Mouse (Mus musculus): Measurements from ENCODE around the gene Hdac11. TPM values are rescaled to one million over a fixed set of nuclear protein-coding genes. Genes with fewer than 3 reads are reported as not detected.

Hdac11 gene
- polyA plus RNA-seq (2012; rRNA removed): 7.6 and 8.4 TPM in 2 replicates

GRCm38 (mm10) chr6:91156554-91157236, at the start of gene Hdac11:
Gene Hdac11 (plus strand): TSS chr6:91156665.

DNA sequence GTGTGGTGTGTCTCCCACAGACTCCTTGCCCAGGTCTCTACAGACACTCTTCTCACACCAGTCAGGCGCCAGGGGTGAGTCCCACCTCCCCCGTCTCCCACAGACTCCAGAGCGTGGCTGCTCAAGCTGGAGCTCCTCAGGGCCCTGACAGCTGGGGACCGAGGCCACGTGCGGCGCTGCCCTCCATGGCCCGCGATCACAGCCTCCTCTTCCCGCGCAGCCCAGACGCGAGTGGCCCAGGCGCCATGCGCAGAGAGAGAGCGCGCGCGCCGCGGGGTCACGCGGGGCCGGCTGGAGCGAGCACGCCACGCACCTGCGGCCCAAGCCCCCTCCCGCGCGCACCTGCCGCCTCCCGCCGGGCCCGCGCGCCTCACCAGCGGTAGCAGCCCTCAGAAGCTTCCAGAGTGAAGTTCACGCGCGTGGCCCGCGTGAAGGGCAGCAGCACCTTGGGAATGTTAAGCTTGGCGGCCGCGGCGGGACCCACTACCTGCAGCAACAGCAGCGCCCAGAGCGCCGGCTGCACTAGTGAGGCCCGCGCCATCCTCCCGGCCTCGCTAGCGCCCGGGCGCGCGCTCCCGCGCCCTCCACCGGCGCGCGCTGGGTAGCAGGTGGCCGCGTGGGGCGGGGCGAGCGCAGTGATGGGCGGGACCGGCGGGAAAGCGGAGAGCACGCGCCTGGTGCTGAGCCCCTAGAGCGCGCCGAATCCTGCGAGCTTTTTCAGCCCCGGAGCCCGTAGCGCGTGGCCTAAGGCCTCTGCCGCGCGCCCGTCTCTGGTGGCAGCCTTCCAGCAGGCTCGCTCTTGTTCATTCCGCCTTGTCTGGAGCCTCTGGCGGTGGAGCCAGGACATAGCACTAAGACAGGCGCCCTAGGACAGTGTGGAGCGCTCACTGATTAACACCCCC, 40.0 kb upstream of the Hdac11 start, which contains the start of gene Nup210:
Gene Nup210 (minus strand): TSS at position 586 of the 902 bp plus-strand sequence.

GRCm38 (mm10) chr6:91212155-91212554, 55.7 kb downstream of the Hdac11 start, which contains the start of gene Fbln2:
Gene Fbln2 (plus strand): TSS chr6:91212455.

Other genes starting within 250 kb of the Hdac11 start
- gene Iqsec1, start 168.0 kb upstream of the Hdac11 start, polyA plus RNA-seq (2012; rRNA removed): 9.0 and 12.8 TPM in 2 replicates
- gene Nup210, start 39.8 kb upstream of the Hdac11 start, polyA plus RNA-seq (2012; rRNA removed): 9.7 and 11.9 TPM in 2 replicates
- gene Fbln2, start 55.8 kb downstream of the Hdac11 start, polyA plus RNA-seq (2012; rRNA removed): 4.6 and 5.1 TPM in 2 replicates